Mouse (Mus musculus): ENCODE results near the gene Pacsin3.

GRCm38 (mm10) chr2:91236601-91237510 is 18.9 kb upstream of the Pacsin3 start, which contains the start of gene Ddb2:
- TF ChIP-seq CTCF (IDR thresholded peaks at IDR 0.05; ENCODE audit: low read depth) (no peak; the same call in 1 of the 2 replicates), EP300 (IDR thresholded peaks at IDR 0.05; ENCODE audit: low read depth) (peak; percentile 70; the same call in 1 of the 2 replicates)
